Mouse (Mus musculus): ENCODE measurements around the gene Sik3.

- TF ChIP-seq POLR2A (IDR thresholded peaks at IDR 0.05; ENCODE audit: borderline replicate concordance, extremely low read depth, low read depth, low read length) (no peak), CTCF (IDR thresholded peaks at IDR 0.05; ENCODE audit: insufficient read depth, low read length) (no peak)
Measured at GRCm38 (mm10) chr9:46227064-46227614, 214.5 kb downstream of the Sik3 start.

Data from lung, adult 2 months (tissue).